Mouse (Mus musculus) heart, postnatal 0 days (tissue): ENCODE results near the gene Gm42688. TPM values are rescaled to one million over a fixed set of nuclear protein-coding genes. Genes with fewer than 3 reads are reported as not detected.

Experiments
- ATAC-seq: fragments of 200-750 bp; cut with Nextera tagmentation; 2 replicates; pipeline ENCODE4 v1.8.0; 2017; ENCODE audit warnings: low read depth, moderate number of reproducible peaks, moderate library complexity; ENCODE audit not compliant: insufficient read depth
- DNase-seq: peaks from one replicate; pipeline ENCODE4 v3.0.0-alpha.2; 2016; ENCODE audit warnings: low spot score
- H3K27ac ChIP-seq: fragments of 300-500 bp; sonication (generic); 2 replicates; pipeline ENCODE4 v1.5.1; 2014; ENCODE audit warnings: low read depth, mild to moderate bottlenecking
- H3K27me3 ChIP-seq: fragments of 300-500 bp; sonication (generic); 2 replicates; pipeline ENCODE4 v1.6.1; 2014; ENCODE audit warnings: low read length, mixed read lengths; ENCODE audit not compliant: control insufficient read depth, insufficient read depth
- H3K36me3 ChIP-seq: fragments of 300-500 bp; sonication (generic); replicated peaks from 2 replicates; pipeline ENCODE4 v1.6.1; 2014; ENCODE audit warnings: low read length, mixed read lengths; ENCODE audit not compliant: control insufficient read depth, insufficient read depth
- H3K4me1 ChIP-seq: fragments of 300-500 bp; sonication (generic); 2 replicates; pipeline ENCODE4 v1.6.1; 2014; ENCODE audit warnings: antibody characterized with exemption; ENCODE audit not compliant: control insufficient read depth, insufficient read depth
- H3K4me2 ChIP-seq: fragments of 300-500 bp; sonication (generic); 2 replicates; pipeline ENCODE4 v1.6.1; 2014; ENCODE audit warnings: low read depth, mild to moderate bottlenecking, low read length, moderate library complexity
- H3K4me3 ChIP-seq: fragments of 300-500 bp; sonication (generic); 2 replicates; pipeline ENCODE4 v1.5.1; 2014; ENCODE audit warnings: low read depth, low read length
- H3K9ac ChIP-seq: fragments of 300-500 bp; sonication (generic); replicated peaks from 2 replicates; pipeline ENCODE4 v1.6.1; 2014; ENCODE audit warnings: low read depth, low read length, mixed read lengths
- H3K9me3 ChIP-seq: fragments of 300-500 bp; sonication (generic); replicated peaks from 2 replicates; pipeline ENCODE4 v1.6.1; 2016; ENCODE audit warnings: low read length; ENCODE audit not compliant: control insufficient read depth
- CTCF ChIP-seq: IDR thresholded peaks from 2 replicates; pipeline ENCODE4 v1.5.1; 2016; ENCODE audit warnings: antibody characterized with exemption, control low read depth, low read depth
- EP300 ChIP-seq: IDR thresholded peaks from 2 replicates; pipeline ENCODE4 v1.6.1; 2016; ENCODE audit warnings: antibody characterized with exemption, low read depth
- WGBS: fragments of 180-500 bp; shearing (Covaris S2); extraction: QIAGEN DNeasy Blood & Tissue Kit; methylation state at CpG from one replicate; pipeline ENCODE4 v1.1.7; 2014; 5-methylcytosine and 5-hydroxymethylcytosine counted together
- polyA plus RNA-seq: library from polyadenylated mRNA; unstranded; fragments of >200 nt; fragmentation: Nextera tagmentation; extraction: Ambion mirVana; gene quantifications from 2 replicates; pipeline ENCODE4 v1.2.1, GENCODE M21; 2015
- total RNA-seq: library from RNA; depleted of rRNA; stranded (reverse); fragments of >200 nt; gene quantifications from 2 replicates; pipeline ENCODE4 v1.2.3, GENCODE M21; 2014; ENCODE audit warnings: low replicate concordance

The Gm42688 gene
- total and polyA plus RNA-seq, 2 experiments from 2014 or later: 1.4 to 3.4 TPM

DNA sequence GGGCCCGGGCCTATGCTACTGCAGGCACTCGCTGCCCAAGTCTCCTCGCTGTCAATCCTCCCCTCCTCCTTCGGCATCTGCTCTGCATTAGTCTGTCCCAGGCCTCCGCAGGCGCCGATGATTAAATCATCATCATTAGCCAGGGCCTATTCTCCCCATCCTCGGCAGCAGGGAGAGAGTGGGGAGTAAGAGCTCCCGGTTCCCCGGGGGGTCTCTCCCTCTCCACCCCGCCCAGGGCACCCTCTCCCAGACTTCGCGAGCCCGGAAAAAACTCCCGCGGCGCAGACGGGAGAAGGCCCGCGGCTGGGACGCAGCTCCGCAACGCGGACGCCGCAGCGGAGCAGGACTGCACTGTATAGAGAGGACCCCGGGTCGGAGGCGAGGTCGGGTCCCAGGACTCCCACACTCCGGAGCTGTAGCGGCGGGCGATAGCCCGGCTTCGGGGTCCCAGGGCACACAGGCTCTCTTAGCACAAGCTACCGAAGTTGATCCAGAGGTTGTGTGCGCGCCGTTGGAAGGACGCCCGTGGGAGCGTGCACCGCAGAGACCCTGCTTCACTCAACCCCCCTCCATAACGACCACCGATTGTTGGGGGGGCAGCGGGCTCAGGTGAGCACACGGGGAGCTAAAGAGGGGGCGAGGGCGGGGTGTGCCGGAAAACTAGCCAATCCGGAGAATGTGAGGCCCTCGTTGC lies 23.6 kb upstream of the Gm42688 start, which contains the start of gene Pcgf1:
Pcgf1 (plus strand) TSS at position 240 of the 694 bp plus-strand sequence.
- Histone ChIP-seq H3K36me3 (peaks cover 28% of the 10 kb centered on the region; the same call in 1 of the 2 replicates), H3K9me3 (no peaks in the 10 kb centered on the region), H3K27me3 (peaks cover 48% of the 10 kb centered on the region), H3K4me2 (peak within 1 kb of the TSS; percentile 100), H3K4me3 (peak within 1 kb of the TSS; percentile 87), H3K27ac (peak within 1 kb of the TSS; percentile 80), H3K4me1 (0 out of 2 replicates have a peak, but pooled peaks cover 4% of the 10 kb centered on the region), H3K9ac (peak within 1 kb of the TSS; percentile 82)
- TF ChIP-seq CTCF: no peak
- DNase-seq: no peak
- under 1% methylated on average over 54 of the region's 54 CpGs for WGBS
- ATAC-seq: peak; percentile 51

DNA sequence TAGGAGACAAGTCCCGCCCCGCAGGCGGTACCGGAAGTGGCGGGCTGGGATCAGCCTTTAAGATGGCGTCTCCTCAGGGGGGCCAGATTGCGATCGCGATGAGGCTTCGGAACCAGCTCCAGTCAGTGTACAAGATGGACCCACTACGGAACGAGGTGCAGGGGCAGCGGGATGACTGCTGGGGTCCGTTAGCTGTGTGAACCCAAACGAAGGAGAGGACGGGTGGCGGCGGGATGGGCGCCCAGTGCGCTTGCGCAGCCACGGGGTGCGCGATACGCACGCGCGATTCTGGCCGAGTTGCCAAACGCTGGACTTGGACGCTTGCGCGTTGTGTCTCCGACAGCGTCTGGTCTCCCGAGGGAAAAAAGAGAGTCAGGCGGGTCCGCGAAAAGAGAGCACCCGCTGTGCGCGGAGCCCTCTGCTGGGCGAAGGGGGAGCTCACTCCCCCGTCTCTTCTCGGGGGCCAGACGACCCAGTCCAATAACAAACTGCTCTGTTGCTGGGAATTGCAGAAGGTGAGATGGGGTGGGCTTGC lies 23.0 kb upstream of the Gm42688 start:
- H3K27ac ChIP-seq: peak overlapping the region; percentile 80
- peak; percentile 94 for DNase-seq
- H3K9me3 ChIP-seq: no peaks in the 10 kb centered on the region
- H3K9ac ChIP-seq: peak overlapping the region; percentile 82
- peak overlapping the region; percentile 100 for H3K4me2 ChIP-seq
- H3K36me3 ChIP-seq: peaks cover 28% of the 10 kb centered on the region; the same call in 1 of the 2 replicates
- ATAC-seq: peak; percentile 92
- 0 out of 2 replicates have a peak, but pooled peaks cover 4% of the 10 kb centered on the region for H3K4me1 ChIP-seq
- peak overlapping the region; percentile 87 for H3K4me3 ChIP-seq
- under 1% methylated on average over 45 of the region's 46 CpGs for WGBS
- TF ChIP-seq CTCF (peak; percentile 54), EP300 (no peak)
- peaks cover 49% of the 10 kb centered on the region for H3K27me3 ChIP-seq

DNA sequence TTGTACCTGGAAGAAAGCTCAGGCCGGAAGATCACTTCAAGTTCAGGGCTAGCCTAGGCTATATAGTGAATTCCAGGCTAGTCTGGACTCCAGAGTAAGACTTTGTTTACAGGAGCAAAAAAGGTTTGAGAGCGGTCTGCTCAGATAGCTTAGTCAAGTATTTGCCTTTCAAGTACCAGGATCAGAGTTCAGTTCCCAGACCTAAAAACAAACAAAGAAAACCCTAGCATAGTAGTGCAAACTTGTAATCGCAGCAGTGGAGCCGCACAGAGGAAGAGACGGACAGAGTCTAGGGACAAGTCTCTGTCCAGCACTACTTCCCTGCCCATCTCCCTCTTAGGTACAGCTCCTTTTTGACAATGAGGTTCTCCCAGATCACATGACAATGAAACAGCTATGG lies 21.2 kb upstream of the Gm42688 start:
- TF ChIP-seq CTCF (no peak), EP300 (no peak)
- 91% methylated on average over 5 of the region's 5 CpGs for WGBS
- Histone ChIP-seq H3K36me3 (peaks cover 28% of the 10 kb centered on the region; the same call in 1 of the 2 replicates), H3K27me3 (peaks cover 49% of the 10 kb centered on the region), H3K4me1 (0 out of 2 replicates have a peak, but pooled peaks cover 4% of the 10 kb centered on the region), H3K4me2 (no peak overlapping the region), H3K9ac (no peak overlapping the region), H3K27ac (no peak overlapping the region), H3K4me3 (no peak overlapping the region), H3K9me3 (no peaks in the 10 kb centered on the region)
- no peak for DNase-seq
- ATAC-seq: no peak

DNA sequence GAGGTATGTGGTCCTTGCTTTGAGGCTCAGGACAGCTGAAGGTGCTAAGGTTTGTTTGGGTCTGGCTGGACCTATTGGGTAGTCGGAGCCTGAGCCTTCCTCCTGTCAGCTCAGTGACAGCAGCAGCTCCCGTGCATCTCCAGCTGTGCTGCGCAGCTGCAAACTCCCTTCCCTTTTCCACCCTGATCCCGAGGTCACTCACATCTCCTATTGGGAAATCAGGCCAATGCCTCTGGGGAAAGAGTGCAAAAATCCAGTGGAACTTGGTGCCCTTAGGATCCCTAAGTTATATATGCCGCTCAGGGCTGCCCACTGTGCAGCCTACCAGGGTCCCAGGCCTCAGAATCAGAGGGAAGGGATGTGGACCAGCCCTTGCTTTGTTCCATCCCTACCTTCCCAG lies 17.9 kb upstream of the Gm42688 start:
- Histone ChIP-seq H3K4me2 (no peak overlapping the region), H3K4me3 (no peak overlapping the region), H3K4me1 (0 out of 2 replicates have a peak, but pooled peaks cover 20% of the 10 kb centered on the region), H3K27ac (no peak overlapping the region), H3K9ac (no peak overlapping the region), H3K9me3 (no peaks in the 10 kb centered on the region), H3K27me3 (peaks cover 62% of the 10 kb centered on the region), H3K36me3 (peaks cover 28% of the 10 kb centered on the region; the same call in 1 of the 2 replicates)
- no peak for TF ChIP-seq CTCF
- no peak for TF ChIP-seq EP300
- no peak for DNase-seq
- WGBS: 20% methylated on average over 5 of the region's 5 CpGs
- ATAC-seq: no peak

- H3K36me3 ChIP-seq: peaks cover 28% of the 10 kb centered on the region; the same call in 1 of the 2 replicates
- H3K27me3 ChIP-seq: peaks cover 68% of the 10 kb centered on the region
- H3K4me3 ChIP-seq: no peak overlapping the region
- H3K9me3 ChIP-seq: no peaks in the 10 kb centered on the region
- H3K4me2 ChIP-seq: no peak overlapping the region
- H3K9ac ChIP-seq: no peak overlapping the region
- 0 out of 2 replicates have a peak, but pooled peaks cover 15% of the 10 kb centered on the region for H3K4me1 ChIP-seq
- WGBS: 17% methylated on average over 6 of the region's 6 CpGs
- ATAC-seq: no peak
- TF ChIP-seq CTCF (no peak), EP300 (no peak)
- DNase-seq: no peak
- H3K27ac ChIP-seq: no peak overlapping the region
Measured at GRCm38 (mm10) chr6:83084477-83084876, 16.9 kb upstream of the Gm42688 start.
